Mouse (Mus musculus) CH12.LX (cell line): ENCODE data around the gene Prmt3.

Source experiments
- CTCF ChIP-seq, 2 experiments: IDR thresholded peaks in 1 of 2; conservative IDR thresholded peaks in 1 of 2; 2 replicates each; pipeline ENCODE4 v1.5.1; 2011 to 2012; ENCODE audit warnings: low read depth in 2 of 2, low read length in 2 of 2, improper control_type of control experiment in 1 of 2, inconsistent platforms in 1 of 2, mild to moderate bottlenecking in 1 of 2, moderate library complexity in 1 of 2
- E2F4 ChIP-seq: IDR thresholded peaks from 2 replicates; pipeline ENCODE4 v1.6.1; 2011; ENCODE audit warnings: low read depth, low read length, improper control_type of control experiment; ENCODE audit not compliant: insufficient replicate concordance
- POLR2A ChIP-seq: IDR thresholded peaks from 2 replicates; pipeline ENCODE4 v1.6.1; 2011; ENCODE audit warnings: low read depth, mild to moderate bottlenecking, improper control_type of control experiment, low read length
- USF1 ChIP-seq: IDR thresholded peaks from 2 replicates; pipeline ENCODE4 v1.6.1; 2014; ENCODE audit warnings: low read depth, mild to moderate bottlenecking, inconsistent platforms, low read length, improper control_type of control experiment

GRCm38 (mm10) chr7:49766166-49766565 lies 12.0 kb upstream of the Prmt3 start:
- TF ChIP-seq POLR2A (no peak), CTCF (conservative IDR thresholded peaks at IDR 0.05 in 1 of 2, IDR thresholded peaks at IDR 0.05 in 1 of 2; ENCODE audit: low read depth in 2 of 2, low read length in 2 of 2) (no peak), USF1 (no peak), E2F4 (no peak)
